Mouse (Mus musculus) adrenal gland (tissue): ENCODE results near the gene Sik1.

Source experiments
- intact Hi-C: fragments of 180-260 bp; cut with DNase I; formaldehyde crosslinking; loops from one replicate; pipeline ENCODE4 v1.15.1; 2025

The Sik1 gene

DNA sequence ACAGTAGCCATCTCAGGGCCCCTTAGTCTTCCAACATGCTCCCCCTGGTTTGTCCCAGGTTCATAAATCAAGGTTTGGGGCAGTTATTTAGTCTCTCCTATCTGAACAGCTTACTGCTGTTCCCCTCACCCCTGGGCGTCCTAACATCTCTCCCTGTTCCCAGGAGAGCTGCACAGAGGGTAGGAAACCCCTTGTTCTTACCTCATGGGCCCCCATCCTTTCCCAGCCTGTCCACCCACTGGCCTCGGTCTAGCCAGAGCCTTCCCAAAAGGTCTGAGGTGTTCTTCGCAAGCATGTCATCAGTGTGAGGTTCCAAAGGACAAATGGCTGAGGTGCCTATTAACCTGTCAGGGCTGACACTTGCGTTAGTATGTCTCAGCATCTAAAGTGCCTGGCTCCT is 1.6 kb upstream of the Sik1 start:
- intact Hi-C loops, result loop anchor here (5.0 to 10.0 kb wide), 2 partner anchors 92 to 170 kb away; no protein-coding TSS in a partner anchor

DNA sequence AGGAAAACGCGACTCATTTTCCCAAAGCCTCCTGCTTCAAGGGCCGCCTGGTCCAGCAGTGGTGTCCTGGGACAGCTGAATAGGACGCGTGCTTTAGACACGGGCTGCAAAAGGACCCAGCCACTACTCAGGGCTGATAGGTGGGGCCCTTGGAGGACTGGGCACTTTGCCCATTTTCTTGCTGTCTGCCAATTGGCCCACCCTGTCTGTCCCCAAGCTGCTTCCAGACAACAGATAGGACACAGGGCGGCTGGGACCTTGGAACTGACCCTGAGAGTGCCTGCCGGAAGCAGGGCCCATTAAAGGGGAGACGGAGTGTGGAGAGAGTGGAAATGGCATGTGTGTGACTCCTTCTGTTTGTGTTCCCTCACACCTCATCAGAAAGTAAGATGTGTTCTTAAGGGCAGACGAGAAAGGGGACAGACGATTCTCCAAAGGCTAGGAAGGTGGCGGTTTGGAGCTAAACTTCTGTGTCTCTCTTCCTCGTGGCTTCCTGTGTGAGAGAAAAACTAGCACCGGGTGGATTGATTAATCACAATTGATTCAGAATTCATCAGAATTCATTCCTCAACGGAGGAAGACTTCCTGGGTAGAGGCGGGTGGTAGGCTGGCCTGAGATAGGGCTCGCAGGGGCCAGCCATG is 1.0 kb upstream of the Sik1 start:
- intact Hi-C loops, result loop anchor here (5.0 to 10.0 kb wide), 2 partner anchors 92 to 171 kb away; no protein-coding TSS in a partner anchor

DNA sequence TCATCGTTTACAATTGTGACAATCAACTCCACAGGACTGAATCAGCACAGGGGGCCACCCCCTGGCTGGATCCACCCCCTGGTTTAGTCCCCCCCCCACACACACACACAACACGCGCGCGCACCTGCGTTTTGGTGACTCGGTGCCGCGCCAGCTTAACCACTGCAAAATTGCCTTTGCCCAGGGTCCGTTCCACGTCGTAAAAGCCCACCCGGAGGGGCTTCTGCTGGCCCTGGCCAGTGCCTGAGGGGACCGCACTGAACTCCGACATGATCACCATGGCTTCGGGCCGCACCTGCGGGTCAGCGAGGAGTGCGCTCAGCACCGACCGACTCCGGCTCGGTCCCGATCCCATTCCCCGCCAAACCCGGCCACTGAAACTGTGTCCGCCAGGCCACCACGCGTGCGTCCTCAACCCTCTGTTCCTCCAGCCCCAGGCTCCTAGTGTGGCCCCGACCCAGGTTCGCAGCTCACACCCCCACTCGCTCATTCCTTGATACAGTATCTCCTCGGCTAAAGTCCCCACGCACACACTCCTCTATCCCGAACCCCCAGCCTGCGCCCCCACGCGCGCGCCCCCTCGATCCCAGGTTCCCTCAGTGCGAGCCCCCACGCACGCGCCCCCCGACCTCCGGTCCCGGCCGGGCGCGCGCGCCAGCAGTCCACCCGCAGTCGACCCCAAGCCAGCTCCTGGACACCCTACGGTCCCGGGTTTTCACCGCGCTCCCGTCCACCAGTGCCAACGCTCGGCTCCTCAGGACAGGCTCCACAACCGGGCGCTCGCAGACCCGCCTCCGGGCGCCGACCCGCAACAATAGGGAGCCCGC is 621 bp downstream of the Sik1 start:
- intact Hi-C loops, result loop anchor here (5.0 to 10.0 kb wide), 3 partner anchors 63 to 172 kb away; no protein-coding TSS in a partner anchor

- intact Hi-C loops, result loop anchor here (2.0 to 10.0 kb wide), 3 partner anchors 61 to 165 kb away; no protein-coding TSS in a partner anchor
Observed at GRCm38 (mm10) chr17:31853448-31854188, 2.0 kb downstream of the Sik1 start.

GRCm38 (mm10) chr17:31852782-31853447 is 2.7 kb downstream of the Sik1 start:
- intact Hi-C loops, result loop anchor here (2.0 to 10.0 kb wide), 3 partner anchors 61 to 164 kb away; no protein-coding TSS in a partner anchor

GRCm38 (mm10) chr17:31851816-31852476 is 3.7 kb downstream of the Sik1 start:
- intact Hi-C loops, result loop anchor here (2.0 to 10.0 kb wide), 3 partner anchors 60 to 163 kb away; no protein-coding TSS in a partner anchor

DNA sequence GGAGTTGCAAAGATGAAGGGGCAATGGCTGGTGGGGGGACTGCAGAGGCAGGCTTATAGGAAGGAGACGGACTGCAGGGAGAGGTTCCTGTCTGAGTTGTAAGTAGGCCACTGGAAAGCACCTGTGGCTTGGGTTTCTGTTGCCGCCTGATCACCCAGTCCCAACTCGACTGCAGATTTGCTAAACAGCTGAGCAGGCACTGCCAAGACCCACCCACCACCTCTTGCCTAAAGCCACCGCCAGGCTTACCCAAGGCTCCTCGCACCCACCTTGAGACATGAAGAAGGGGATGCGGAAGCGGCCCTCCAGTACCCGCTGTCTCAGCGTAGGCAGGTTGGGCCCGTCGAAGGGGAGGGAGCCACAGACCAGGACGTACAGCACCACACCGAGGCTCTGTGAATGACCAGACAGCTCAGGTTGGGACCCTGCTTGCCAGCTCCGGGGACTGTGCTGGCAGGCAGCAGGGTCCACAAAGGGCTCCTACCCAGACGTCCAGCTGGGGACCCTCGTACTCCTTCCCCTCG is 5.1 kb downstream of the Sik1 start:
- intact Hi-C loops, result loop anchor here (5.0 to 10.0 kb wide), 2 partner anchors 58 to 86 kb away; no protein-coding TSS in a partner anchor

- intact Hi-C loops, result no loop called here
Observed at GRCm38 (mm10) chr17:31846970-31847369, 8.6 kb downstream of the Sik1 start.

GRCm38 (mm10) chr17:31846352-31846751 is 9.3 kb downstream of the Sik1 start:
- intact Hi-C loops, result no loop called here

DNA sequence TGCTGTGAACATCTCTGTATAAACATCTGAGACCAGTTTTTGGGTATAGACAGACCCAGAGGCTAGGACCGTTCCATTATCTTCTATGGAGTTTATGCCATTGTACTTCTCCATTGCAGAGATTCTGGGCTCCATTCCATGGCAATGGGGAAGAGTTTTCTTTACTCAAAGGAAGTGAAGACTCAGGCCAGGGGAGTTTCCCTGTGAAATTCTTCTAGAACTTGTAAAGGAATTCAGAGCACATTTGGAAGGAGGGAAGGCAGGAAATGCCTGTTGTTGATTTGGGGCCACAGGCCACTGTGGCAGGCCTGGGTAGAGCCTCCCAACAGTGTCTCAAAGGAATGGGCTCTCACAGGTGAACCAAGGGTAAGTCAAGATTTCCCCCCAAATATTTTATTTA is 11.7 kb downstream of the Sik1 start:
- intact Hi-C loops, result no loop called here

- intact Hi-C loops, result no loop called here
Observed at GRCm38 (mm10) chr17:31842930-31843822, 12.4 kb downstream of the Sik1 start.

GRCm38 (mm10) chr17:31841842-31842611 is 13.6 kb downstream of the Sik1 start:
- intact Hi-C loops, result no loop called here

GRCm38 (mm10) chr17:31841453-31841841 is 14.2 kb downstream of the Sik1 start:
- intact Hi-C loops, result no loop called here

DNA sequence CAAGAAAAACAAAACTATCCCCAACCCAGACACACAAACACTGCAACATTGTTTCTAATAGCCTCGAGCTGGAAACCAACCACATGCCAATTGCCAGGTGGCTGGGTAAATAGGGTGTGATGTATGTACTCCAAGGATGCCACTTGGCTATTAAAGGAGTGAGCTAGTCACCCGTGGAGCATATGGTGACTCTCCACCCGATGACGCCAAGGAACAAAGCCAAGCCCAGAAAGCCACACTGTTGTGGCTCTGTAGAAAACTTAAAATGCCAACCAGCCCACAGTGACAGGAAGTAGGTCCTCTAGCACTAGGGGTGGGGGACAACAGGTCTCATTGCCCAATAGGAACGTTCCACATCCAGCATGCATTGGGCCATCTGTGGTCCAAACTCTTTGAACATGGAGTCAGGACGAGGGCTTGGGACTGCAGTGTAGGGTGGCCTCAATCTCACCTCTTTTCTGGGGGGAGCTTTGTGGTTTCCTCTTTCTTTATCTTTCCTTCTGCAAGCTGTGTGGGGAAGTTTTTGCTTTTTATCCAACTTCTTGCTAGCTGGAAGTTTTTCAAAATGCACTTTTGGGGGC is 15.1 kb downstream of the Sik1 start:
- intact Hi-C loops, result no loop called here

- intact Hi-C loops, result no loop called here
Observed at GRCm38 (mm10) chr17:31836772-31837171, 18.8 kb downstream of the Sik1 start.

- intact Hi-C loops, result no loop called here
Observed at GRCm38 (mm10) chr17:31836264-31836607, 19.4 kb downstream of the Sik1 start.

- intact Hi-C loops, result no loop called here
Observed at GRCm38 (mm10) chr17:31835528-31836263, 19.9 kb downstream of the Sik1 start.
